Mouse (Mus musculus) large intestine, adult 2 months (tissue): ENCODE results near the gene Dmd. TPM values are rescaled to one million over a fixed set of nuclear protein-coding genes. Genes with fewer than 3 reads are reported as not detected.
A peak's percentile ranks its signal among the peaks of the same experiment; 100 is the strongest.
"Not testable (repeated sequence)": the region's sequence is repeated elsewhere in the genome, so short reads cannot be mapped to it uniquely, and the experiment has no call there.

Experiments used
- DNase-seq: peaks from one replicate; pipeline ENCODE4 v3.0.0-alpha.2; 2012; ENCODE audit warnings: low read depth, low spot score
- WGBS: fragments of 180-500 bp; shearing (Covaris S2); methylation state at CpG from one replicate; pipeline ENCODE4 v1.1.7; 2018; 5-methylcytosine and 5-hydroxymethylcytosine counted together
- polyA plus RNA-seq: library from polyadenylated mRNA; depleted of rRNA; stranded (reverse); fragments of >200 nt; gene quantifications from 2 replicates; pipeline ENCODE4 v1.2.3, GENCODE M21; 2012; rRNA removed

The Dmd gene
- 5.3 and 11.5 TPM in 2 replicates for polyA plus RNA-seq

- 35% methylated on average over 3 of the region's 3 CpGs for WGBS
- no peak for DNase-seq
Measured at GRCm38 (mm10) chrX:82948630-82949029, at the start of gene Dmd. Dmd (plus strand) TSS chrX:82948870.

DNA sequence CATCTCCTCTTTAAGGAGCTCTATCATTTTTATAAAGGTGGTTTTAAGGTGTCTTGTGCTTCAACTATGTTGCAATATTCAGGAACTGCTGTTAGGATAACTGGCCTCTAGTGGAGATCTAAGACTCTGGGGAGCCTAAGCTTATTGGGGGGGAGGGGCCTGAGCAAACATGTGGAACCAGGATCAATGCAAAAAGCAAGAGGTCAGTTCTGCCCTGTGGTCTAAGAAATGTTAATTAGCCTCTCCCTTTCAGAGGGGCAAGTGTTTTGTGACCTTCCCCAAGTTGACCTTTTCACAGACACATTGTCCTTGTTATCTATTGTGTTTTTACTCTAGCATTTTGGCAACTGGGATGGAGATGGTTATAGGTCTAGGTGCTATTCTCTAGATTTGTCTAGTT, 47.2 kb upstream of the Dmd start:
- no peak for DNase-seq

DNA sequence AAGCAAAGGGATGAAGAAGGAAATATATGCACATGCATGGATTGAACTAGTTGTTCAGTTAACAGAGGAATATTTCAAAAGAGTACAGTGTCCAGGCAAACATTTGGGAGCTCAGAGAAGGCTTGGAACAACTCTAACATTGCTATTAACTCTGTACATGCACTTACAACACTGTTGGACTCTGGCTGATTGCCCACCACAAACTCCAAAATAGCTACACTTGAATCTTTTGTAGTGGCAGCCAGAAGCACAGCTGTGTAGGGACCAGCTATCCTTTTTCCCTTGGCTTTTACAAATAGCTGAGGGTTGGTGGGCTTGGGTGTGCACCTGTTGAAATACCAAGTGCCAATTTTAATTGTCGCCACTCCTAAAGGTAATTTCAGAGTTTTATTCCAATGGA, 39.0 kb downstream of the Dmd start:
- DNase-seq, result no peak
- 80% methylated on average over 1 of the region's 1 CpGs for WGBS

GRCm38 (mm10) chrX:83050190-83050589, 101.5 kb downstream of the Dmd start:
- 80% methylated on average over 1 of the region's 1 CpGs for WGBS
- DNase-seq, result no peak

GRCm38 (mm10) chrX:83116171-83116876, 167.7 kb downstream of the Dmd start:
- WGBS, result 52% methylated on average over 2 of the region's 2 CpGs
- no peak for DNase-seq

DNA sequence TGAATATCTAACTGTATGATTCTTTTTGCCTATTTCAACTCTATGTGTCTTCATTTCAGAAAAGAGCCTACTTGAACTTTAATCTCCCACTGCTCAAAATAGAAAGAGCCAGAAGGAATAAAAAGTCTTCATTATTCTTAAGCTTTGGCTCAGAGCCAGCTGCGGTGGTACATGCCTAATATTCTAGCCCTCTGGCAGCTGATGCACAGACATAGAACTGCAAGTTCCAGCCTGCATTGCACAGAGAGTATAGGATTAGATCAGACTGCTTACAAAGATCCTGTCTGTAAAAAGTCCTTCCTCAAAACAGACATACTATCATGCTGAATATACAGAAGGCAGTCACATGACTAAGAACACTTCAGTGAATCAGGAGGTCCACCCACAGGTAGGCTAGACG, 168.5 kb downstream of the Dmd start:
- 61% methylated on average over 2 of the region's 2 CpGs for WGBS
- no peak for DNase-seq

DNA sequence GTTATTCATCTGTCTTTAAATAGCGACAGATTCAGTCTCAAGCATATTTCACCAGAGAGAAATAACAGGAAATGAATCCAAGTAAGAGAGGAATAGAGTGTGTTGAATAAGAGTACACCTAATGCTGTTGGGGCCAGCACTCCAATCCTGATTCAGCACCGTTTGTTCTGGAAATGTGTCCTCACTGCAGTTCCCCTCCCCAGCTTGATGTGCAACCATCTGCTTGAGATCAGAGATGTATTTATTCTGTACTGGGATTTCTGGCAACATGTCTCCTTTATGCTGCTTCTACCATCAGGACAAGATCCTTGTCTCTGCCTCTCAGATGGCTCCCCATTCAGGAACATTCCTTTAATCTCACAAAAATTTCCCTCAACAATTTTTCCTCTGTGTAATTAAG, 271.9 kb downstream of the Dmd start:
- WGBS, result 58% methylated on average over 2 of the region's 2 CpGs
- DNase-seq, result no peak

DNA sequence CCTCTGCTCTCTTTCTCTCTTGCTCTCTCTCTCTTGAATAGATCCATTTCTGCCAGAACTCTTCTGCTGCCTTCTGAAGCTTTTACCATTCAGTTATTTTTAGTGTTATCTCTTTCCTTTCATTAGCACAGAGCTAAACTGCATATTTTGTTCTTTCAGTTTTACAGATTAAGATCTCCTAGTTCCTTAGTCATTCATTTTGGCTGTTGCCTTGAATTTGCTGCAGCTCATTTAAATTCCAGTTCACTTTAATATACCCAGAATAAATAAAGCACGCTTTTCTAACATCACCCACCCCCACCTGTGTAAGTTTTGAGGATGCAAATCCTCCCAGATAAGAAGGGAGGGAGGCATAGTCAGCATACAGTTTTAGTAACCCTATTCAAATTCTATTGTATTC, 272.4 kb downstream of the Dmd start:
- 32% methylated on average over 1 of the region's 1 CpGs for WGBS
- DNase-seq, result no peak

DNA sequence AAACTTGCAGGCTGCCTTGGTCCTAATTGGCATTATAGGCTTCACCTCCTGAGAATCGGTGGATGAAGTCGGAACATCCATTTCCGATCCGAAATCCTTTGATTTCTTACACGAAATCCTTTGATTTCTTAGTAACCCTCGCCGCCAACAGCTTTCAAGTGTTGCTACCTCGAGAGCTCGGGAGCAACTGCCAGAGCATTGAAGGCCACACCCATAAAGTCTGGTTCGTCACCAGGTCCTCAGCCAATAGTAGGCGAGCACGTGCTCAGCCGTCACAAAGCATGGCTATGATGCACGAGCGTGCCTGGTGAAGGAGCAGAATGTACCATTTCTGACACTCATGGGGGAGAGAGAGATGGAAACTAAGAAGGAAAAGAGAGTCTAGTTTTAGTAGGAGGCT, 538.9 kb downstream of the Dmd start, which contains the start of gene Tsga8:
Tsga8 (minus strand) TSS at position 327 of the 400 bp plus-strand sequence.
- 95% methylated on average over 15 of the region's 15 CpGs for WGBS
- no peak for DNase-seq

- WGBS, result 37% methylated on average over 1 of the region's 1 CpGs
- DNase-seq, result no peak
Measured at GRCm38 (mm10) chrX:83674998-83675397, 726.3 kb downstream of the Dmd start.

- no peak for DNase-seq
Measured at GRCm38 (mm10) chrX:83686547-83686946, 737.9 kb downstream of the Dmd start.

DNA sequence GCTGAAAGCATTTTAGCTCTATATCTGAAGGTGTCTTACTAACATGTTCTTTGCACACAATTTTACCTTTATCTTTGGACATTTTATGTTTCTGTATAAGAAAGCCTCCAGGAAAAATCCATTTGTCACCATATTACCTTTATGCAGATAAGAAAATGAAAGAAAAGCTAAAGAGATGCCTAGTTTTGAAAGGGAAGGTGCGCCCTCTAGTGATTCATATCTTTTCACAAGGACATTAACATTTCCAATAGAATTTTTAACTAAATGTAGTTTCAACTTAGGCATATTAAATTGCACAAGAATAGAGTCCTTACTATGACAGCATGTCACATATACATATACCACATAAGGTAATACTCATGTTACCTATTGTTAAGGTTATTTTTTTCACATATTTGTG, 791.9 kb downstream of the Dmd start:
- no peak for DNase-seq
- 9% methylated on average over 1 of the region's 1 CpGs for WGBS

DNA sequence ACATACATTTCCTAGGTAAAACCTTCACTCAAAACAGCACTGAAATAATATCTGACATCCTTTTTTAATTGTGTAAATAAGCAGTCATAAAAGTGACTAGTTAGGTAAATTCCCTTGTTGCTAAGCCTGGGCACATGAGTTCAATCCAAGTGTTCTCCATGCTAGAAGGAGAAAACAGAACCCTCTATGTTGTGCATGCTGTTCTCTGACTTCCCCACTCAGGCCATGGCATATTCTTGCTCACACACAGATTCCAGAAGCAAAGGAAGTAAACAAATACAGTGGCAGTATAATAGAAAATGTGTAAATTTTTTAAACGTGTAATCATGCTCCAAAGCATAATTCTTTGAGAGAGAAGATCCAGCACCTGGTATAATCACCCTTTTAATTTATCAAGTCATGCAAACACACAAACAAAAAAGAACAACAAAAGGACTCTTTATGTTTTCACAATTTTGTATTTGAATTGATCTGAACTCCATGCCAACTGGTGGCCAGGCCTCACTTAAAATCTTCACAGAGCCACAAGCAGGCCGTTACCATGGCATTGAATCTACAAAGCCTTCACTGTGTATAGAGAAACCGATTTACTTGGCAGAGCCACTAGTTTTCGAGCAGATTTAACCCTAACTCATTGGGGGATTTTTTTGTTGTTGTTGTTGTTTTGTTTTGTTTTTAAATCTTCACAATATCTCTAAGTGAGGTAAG, 797.8 kb downstream of the Dmd start:
- no peak for DNase-seq
- WGBS, result 56% methylated on average over 4 of the region's 4 CpGs

- no peak for DNase-seq
Measured at GRCm38 (mm10) chrX:83787406-83787805, 838.7 kb downstream of the Dmd start.

DNA sequence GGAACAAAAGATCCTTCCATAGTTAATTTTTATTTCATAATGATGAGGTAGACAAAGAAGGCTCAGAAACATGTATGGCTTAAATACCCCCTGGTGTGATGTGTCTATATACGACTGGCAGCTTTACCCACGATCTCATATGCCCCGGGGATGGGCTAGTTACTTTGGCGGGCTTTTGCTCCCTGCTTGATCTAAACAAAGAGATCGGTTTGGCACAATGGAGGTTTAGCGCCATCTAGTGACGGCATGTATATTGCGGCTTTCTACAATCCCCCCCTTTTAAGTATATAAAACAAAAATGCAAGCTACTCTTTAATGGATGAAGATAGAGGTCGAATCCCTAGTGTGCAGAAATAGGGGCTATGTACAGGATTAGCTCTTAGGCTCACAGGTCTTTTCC, 918.8 kb downstream of the Dmd start:
- WGBS, result 37% methylated on average over 9 of the region's 9 CpGs
- not testable (repeated sequence) for DNase-seq

DNA sequence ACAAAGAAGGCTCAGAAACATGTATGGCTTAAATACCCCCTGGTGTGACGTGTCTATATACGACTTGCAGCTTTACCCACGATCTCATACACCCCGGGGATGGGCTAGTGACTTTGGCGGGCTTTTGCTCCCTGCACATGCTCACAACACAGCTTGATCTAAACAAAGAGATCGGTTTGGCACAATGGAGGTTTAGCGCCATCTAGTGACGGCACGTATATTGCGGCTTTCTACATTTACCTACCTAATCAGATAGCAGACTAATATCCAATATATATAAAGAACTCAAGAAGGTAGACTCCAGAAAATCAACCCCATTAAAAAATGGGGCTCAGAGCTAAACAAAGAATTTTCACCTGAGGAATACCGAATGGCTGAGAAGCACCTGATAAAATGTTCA, 926.7 kb downstream of the Dmd start:
- not testable (repeated sequence) for DNase-seq
- 84% methylated on average over 11 of the region's 11 CpGs for WGBS

- 30% methylated on average over 1 of the region's 1 CpGs for WGBS
- no peak for DNase-seq
Measured at GRCm38 (mm10) chrX:83975895-83976294, 1027.2 kb downstream of the Dmd start.

DNA sequence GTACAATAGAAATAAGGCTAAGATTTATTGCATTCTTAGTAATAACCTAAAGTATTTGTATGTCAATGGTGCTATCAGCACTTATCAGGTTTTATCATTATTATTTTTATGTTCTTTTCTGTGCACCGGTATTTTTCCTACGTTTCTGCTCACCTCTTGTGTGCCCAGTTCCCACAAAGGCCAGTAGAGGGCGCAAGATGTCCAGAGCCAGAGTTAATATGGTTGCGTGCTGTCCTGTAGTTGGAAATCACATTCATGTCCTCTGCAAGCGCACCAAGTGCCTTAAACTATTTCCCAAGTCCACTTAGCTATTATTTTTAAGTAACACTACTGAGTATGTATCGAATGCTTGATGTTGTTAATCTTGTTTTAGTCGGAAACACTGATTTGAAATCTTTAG, 1052.6 kb downstream of the Dmd start:
- DNase-seq, result peak; percentile 7
- 41% methylated on average over 7 of the region's 7 CpGs for WGBS

DNA sequence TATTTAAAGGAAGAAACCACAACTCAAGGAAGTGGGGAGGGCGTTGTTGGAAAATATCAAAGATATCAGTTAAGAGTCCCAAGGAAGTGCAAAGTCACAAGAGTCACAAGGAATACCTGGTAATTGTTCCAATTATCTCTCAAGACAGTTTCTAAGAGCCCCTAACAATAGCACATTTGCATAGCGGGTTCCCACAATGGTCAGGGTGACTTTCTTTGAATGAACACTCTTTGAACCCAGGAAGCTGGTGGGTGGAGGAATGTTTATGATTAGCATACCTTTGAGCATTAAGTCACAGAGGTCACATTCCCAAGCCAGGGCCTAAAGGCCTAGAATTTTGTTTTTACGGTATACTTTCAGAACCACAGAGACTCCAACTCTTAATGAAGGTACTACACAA, 1113.8 kb downstream of the Dmd start:
- WGBS, result 92% methylated on average over 3 of the region's 3 CpGs
- not testable (repeated sequence) for DNase-seq

DNA sequence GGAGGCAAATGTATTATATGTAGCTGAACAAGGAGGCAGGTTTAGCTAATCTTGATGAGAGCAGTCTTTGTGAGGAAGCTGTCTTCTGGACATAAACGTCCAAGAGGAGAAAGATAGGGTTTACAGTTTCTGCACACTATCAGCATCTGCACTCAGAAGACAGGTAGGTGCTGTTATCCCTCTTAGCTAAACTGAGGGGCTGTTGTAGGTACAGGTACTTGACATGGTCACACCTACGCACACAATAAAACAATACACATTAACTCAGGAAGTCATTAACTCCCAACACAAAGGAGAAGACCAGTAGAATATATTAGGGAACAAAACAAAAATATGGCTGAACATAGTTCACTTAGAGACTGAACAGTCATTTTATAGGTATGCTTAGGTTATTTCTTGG, 1217.2 kb downstream of the Dmd start:
- WGBS, result 33% methylated on average over 2 of the region's 2 CpGs

GRCm38 (mm10) chrX:84241297-84241859, 1292.7 kb downstream of the Dmd start:
- WGBS, result 52% methylated on average over 2 of the region's 2 CpGs
- no peak for DNase-seq

More for the DNA sequence above, 1217.2 kb downstream of the Dmd start:
- peak; percentile 19 for DNase-seq
